Mouse (Mus musculus): ENCODE results near the gene Card10. TPM values are rescaled to one million over a fixed set of nuclear protein-coding genes. Genes with fewer than 3 reads are reported as not detected.
A peak's percentile ranks its signal among the peaks of the same experiment; 100 is the strongest.
"Not testable (repeated sequence)": the region's sequence is repeated elsewhere in the genome, so short reads cannot be mapped to it uniquely, and the experiment has no call there.

The Card10 gene
- polyA plus RNA-seq (2014; fragmentation: Nextera tagmentation; extraction: Ambion mirVana), result 6.1 and 10.2 TPM in 2 replicates

DNA sequence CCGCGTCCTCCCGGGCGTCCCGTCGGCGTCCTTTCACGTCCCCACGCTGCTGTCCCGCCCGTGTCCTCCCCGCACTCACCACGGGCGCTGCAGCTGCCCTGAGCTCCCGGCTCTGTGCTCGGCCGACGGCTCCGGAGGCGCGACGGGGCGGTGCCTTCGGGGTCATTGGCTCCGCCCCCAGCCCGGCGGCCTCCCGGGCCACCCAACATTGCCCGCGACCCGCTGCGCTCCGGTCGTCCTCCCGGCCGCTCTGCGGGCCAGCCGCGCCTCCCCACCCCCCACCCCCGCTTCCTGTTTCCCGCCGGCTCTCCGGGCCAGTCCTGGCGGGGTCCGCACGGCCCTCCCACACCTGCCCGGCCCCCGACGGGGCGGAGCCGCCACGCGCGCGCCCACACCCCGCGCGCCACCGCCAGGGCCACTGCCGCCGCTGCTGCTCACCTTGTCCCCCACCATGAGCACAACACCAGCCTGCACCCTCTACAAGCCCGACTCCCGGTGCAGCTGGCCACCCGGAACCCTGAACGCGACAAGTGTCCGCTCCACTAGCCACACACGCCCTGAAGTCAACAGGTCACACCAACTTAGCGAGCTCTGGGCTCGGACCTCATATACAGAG is at the start of gene Card10:
Gene Card10, minus strand, starts transcription at position 267 of the 616 bp plus-strand sequence.
- 1% methylated on average over 46 of the region's 70 CpGs for WGBS
- Histone ChIP-seq H3K27ac (ENCODE audit: low read depth, low read length) (peak within 1 kb of the TSS; percentile 82), H3K27me3 (ENCODE audit: control insufficient read depth, insufficient read depth, low read length) (peaks cover 38% of the 10 kb centered on the region), H3K4me3 (ENCODE audit: low read length) (peak within 1 kb of the TSS; percentile 59), H3K36me3 (ENCODE audit: control insufficient read depth, insufficient read depth, low read length) (no peaks in the 10 kb centered on the region), H3K4me1 (ENCODE audit: control insufficient read depth, insufficient read depth, low read length) (peaks cover 54% of the 10 kb centered on the region), H3K9me3 (ENCODE audit: control insufficient read depth, low read length) (no peaks in the 10 kb centered on the region), H3K9ac (ENCODE audit: low read depth, low read length) (peak within 1 kb of the TSS; percentile 67), H3K4me2 (replicated peaks; ENCODE audit: low read depth, low read length) (peak within 1 kb of the TSS; percentile 78)
- ATAC-seq (ENCODE audit: low FRiP score, low TSS enrichment), result peak; percentile 52

DNA sequence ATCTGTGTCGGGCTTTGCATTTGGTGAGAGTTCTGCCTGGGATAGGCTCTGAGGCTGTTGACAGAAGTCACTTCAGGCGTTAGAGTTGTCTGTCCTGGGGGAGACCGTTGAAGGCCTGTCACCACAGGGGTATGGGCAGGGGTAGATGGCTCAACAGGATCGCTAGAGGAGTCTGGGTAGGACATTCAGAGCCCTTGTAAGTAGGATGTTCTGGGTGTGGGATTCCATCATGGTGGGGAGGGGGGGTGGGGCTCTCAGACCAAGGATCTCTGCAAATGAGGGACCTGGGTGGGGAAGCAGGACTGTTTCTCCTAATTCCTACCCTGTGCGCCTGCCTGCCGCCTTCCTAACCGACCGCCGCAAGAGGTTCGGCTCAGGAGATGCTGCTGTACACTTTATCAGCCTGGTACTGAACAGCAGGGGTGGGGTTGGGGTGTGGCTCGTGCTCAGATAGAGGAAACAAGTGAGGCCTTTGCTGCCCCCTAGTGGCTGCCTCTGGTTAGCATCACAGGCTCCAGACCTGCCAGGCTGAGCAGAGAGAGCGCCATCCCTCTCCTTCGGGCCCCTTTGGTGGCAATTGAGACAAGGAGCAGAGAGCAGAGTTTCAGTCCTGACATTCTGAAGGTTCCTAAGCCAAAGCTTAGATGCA is 48.8 kb upstream of the Card10 start:
- no peak overlapping the region for H3K4me3 ChIP-seq (ENCODE audit: low read length)
- H3K9me3 ChIP-seq (ENCODE audit: control insufficient read depth, low read length), result no peaks in the 10 kb centered on the region
- H3K27me3 ChIP-seq (ENCODE audit: control insufficient read depth, insufficient read depth, low read length), result no peaks in the 10 kb centered on the region
- H3K36me3 ChIP-seq (ENCODE audit: control insufficient read depth, insufficient read depth, low read length), result peaks cover 18% of the 10 kb centered on the region; the same call in 1 of the 2 replicates
- H3K9ac ChIP-seq (ENCODE audit: low read depth, low read length), result no peak overlapping the region
- 16% methylated on average over 13 of the region's 13 CpGs for WGBS
- peak; percentile 80 for ATAC-seq (ENCODE audit: low FRiP score, low TSS enrichment)
- 0 out of 2 replicates have a peak overlapping the region, but pooled peaks have one; percentile 12 for H3K4me2 ChIP-seq (replicated peaks; ENCODE audit: low read depth, low read length)
- no peak overlapping the region for H3K27ac ChIP-seq (ENCODE audit: low read depth, low read length)
- peaks cover 12% of the 10 kb centered on the region; the same call in 1 of the 2 replicates for H3K4me1 ChIP-seq (ENCODE audit: control insufficient read depth, insufficient read depth, low read length)

DNA sequence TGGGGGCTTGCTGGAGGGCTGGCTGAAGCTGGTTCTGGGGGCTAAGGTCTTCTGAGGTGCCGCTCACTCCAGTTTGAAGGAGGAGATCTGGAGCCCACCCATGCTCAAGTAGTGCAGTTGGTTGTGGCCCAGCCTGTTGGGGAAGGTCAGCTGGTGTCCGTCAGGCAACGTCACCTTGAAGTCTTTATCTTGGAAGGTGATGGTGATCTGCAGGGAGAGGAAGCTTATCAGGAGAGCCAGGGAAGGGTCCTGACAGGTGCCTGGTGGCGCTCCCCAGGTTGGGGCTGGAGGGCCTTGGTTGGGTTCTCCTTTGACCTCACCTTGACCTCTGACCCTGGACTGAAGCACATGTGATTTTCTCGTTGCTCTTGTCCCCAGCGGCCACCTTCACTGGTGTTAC is 48.1 kb upstream of the Card10 start:
- Histone ChIP-seq H3K4me1 (ENCODE audit: control insufficient read depth, insufficient read depth, low read length) (peaks cover 16% of the 10 kb centered on the region; the same call in 1 of the 2 replicates), H3K9me3 (ENCODE audit: control insufficient read depth, low read length) (no peaks in the 10 kb centered on the region), H3K27me3 (ENCODE audit: control insufficient read depth, insufficient read depth, low read length) (no peaks in the 10 kb centered on the region), H3K9ac (ENCODE audit: low read depth, low read length) (no peak overlapping the region), H3K4me2 (replicated peaks; ENCODE audit: low read depth, low read length) (no peak overlapping the region), H3K36me3 (ENCODE audit: control insufficient read depth, insufficient read depth, low read length) (peaks cover 18% of the 10 kb centered on the region; the same call in 1 of the 2 replicates), H3K4me3 (ENCODE audit: low read length) (no peak overlapping the region), H3K27ac (ENCODE audit: low read depth, low read length) (peak overlapping the region; percentile 52; the same call in 1 of the 2 replicates)
- ATAC-seq (ENCODE audit: low FRiP score, low TSS enrichment), result no peak
- WGBS, result 69% methylated on average over 6 of the region's 6 CpGs

DNA sequence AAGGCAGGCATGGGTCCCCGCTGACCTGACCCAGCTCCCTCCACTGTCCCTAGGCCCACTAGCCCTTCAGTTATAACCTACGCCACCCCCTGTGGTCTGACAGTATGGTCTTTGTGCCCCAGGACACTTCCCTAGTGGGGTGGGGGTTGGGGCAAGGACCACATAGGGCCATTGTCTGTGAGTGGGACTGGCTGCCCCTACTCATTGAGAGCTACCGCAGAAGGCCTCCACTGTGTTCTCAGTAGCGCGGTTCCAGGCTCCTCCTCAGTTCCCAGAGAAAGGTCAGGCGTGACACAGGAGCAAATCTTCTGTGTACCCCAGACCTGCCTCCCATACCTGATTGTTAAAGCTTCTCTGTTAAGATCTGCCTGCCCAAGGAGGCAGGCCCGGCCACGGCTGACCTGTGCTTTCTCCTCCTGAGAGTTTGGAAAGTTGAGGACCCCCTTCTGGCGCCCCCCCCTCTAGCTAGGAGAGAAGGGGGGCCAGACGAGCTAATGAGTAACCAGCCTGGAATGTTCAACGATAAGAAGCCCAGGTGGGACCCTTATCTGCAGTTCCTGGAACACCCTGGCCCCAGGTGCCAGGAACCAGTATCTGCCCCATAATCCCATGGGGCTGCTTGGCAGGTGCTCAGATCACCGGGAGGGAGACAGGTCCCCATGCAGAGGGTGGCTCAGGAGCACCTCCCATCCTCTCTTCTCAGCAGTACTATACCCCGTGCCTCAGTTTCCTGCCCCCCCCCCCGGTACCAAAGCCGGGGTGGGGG is 47.4 kb upstream of the Card10 start:
- H3K36me3 ChIP-seq (ENCODE audit: control insufficient read depth, insufficient read depth, low read length), result peaks cover 18% of the 10 kb centered on the region; the same call in 1 of the 2 replicates
- H3K9me3 ChIP-seq (ENCODE audit: control insufficient read depth, low read length), result no peaks in the 10 kb centered on the region
- H3K27me3 ChIP-seq (ENCODE audit: control insufficient read depth, insufficient read depth, low read length), result no peaks in the 10 kb centered on the region
- 68% methylated on average over 15 of the region's 15 CpGs for WGBS
- H3K9ac ChIP-seq (ENCODE audit: low read depth, low read length), result no peak overlapping the region
- H3K4me1 ChIP-seq (ENCODE audit: control insufficient read depth, insufficient read depth, low read length), result peaks cover 22% of the 10 kb centered on the region
- peak overlapping the region; percentile 52; the same call in 1 of the 2 replicates for H3K27ac ChIP-seq (ENCODE audit: low read depth, low read length)
- no peak overlapping the region for H3K4me3 ChIP-seq (ENCODE audit: low read length)
- no peak overlapping the region for H3K4me2 ChIP-seq (replicated peaks; ENCODE audit: low read depth, low read length)
- ATAC-seq (ENCODE audit: low FRiP score, low TSS enrichment), result no peak; the same call in 1 of the 2 replicates

DNA sequence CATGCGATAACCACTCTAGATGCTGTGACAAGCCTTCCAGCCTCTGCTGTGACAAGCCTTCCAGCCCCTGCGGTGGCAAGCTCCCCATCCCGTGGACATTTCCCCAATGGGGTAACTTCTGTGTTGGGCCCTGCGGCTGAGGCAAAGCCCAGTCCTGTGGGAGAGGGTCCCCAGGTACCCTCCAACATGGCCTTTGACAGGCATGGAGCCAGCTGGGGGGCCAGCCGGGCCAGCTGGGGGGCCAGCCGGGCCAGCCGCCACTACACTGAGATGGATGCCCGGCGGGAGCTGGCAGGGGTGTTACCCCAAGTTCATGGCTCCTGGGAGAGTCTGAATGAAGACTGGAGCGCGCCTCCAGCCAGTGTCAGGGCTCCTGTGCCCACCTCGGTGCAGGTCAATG is 46.6 kb upstream of the Card10 start:
- Histone ChIP-seq H3K36me3 (ENCODE audit: control insufficient read depth, insufficient read depth, low read length) (peaks cover 18% of the 10 kb centered on the region; the same call in 1 of the 2 replicates), H3K27me3 (ENCODE audit: control insufficient read depth, insufficient read depth, low read length) (no peaks in the 10 kb centered on the region), H3K4me2 (replicated peaks; ENCODE audit: low read depth, low read length) (no peak overlapping the region), H3K4me3 (ENCODE audit: low read length) (no peak overlapping the region), H3K27ac (ENCODE audit: low read depth, low read length) (peak overlapping the region; percentile 38; the same call in 1 of the 2 replicates), H3K9ac (ENCODE audit: low read depth, low read length) (no peak overlapping the region), H3K4me1 (ENCODE audit: control insufficient read depth, insufficient read depth, low read length) (peaks cover 29% of the 10 kb centered on the region), H3K9me3 (ENCODE audit: control insufficient read depth, low read length) (no peaks in the 10 kb centered on the region)
- ATAC-seq (ENCODE audit: low FRiP score, low TSS enrichment), result no peak
- WGBS, result 89% methylated on average over 12 of the region's 12 CpGs

DNA sequence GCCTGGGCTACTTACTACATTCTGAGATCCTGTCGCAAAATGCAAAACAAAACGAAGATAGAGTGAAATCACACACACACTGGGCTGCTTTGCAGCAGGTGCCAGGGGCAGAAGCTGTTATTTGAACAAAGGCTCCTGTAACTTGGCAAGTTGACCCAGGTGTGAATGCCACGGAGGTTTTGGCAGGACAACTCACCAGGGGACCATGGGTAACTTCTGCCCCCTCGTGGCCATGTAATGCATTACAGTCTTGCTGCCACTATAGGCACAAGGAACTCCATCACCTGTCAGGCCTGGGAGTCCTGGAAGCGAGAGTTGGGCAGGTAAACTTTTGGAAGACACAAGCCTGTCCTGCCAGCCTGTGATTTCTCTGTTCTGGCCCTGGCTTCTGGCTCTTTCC is 45.6 kb upstream of the Card10 start:
- Histone ChIP-seq H3K36me3 (ENCODE audit: control insufficient read depth, insufficient read depth, low read length) (peaks cover 18% of the 10 kb centered on the region; the same call in 1 of the 2 replicates), H3K4me3 (ENCODE audit: low read length) (no peak overlapping the region), H3K4me2 (replicated peaks; ENCODE audit: low read depth, low read length) (no peak overlapping the region), H3K4me1 (ENCODE audit: control insufficient read depth, insufficient read depth, low read length) (peaks cover 38% of the 10 kb centered on the region), H3K9ac (ENCODE audit: low read depth, low read length) (no peak overlapping the region), H3K9me3 (ENCODE audit: control insufficient read depth, low read length) (no peaks in the 10 kb centered on the region), H3K27me3 (ENCODE audit: control insufficient read depth, insufficient read depth, low read length) (peaks cover 6% of the 10 kb centered on the region; the same call in 1 of the 2 replicates), H3K27ac (ENCODE audit: low read depth, low read length) (no peak overlapping the region)
- no peak for ATAC-seq (ENCODE audit: low FRiP score, low TSS enrichment)
- 26% methylated on average over 5 of the region's 5 CpGs for WGBS

DNA sequence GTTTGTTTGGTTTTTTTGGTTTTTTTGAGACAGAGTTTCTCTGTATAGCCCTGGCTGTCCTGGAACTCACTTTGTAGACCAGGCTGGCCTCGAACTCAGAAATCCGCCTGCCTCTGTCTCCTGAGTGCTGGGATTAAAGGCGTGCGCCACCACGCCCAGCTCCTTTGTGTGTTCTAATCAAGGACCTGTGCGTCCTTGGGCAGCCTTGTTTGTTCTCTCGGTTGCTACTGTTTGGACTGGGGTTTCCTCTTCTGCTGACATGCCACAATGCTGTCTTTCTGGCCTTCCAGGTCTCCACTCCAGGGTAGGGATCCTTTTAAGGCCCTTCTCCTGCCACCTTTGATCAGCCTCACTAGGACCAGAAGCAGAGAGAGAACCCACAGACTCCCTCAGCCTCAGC is 44.0 kb upstream of the Card10 start:
- Histone ChIP-seq H3K36me3 (ENCODE audit: control insufficient read depth, insufficient read depth, low read length) (peaks cover 18% of the 10 kb centered on the region; the same call in 1 of the 2 replicates), H3K4me1 (ENCODE audit: control insufficient read depth, insufficient read depth, low read length) (peaks cover 41% of the 10 kb centered on the region)
- not testable (repeated sequence) for H3K4me3 ChIP-seq (ENCODE audit: low read length); H3K27me3 ChIP-seq (ENCODE audit: control insufficient read depth, insufficient read depth, low read length); ATAC-seq (ENCODE audit: low FRiP score, low TSS enrichment); H3K4me2 ChIP-seq (replicated peaks; ENCODE audit: low read depth, low read length); H3K9ac ChIP-seq (ENCODE audit: low read depth, low read length); H3K27ac ChIP-seq (ENCODE audit: low read depth, low read length); H3K9me3 ChIP-seq (ENCODE audit: control insufficient read depth, low read length)
- WGBS, result 92% methylated on average over 7 of the region's 7 CpGs

DNA sequence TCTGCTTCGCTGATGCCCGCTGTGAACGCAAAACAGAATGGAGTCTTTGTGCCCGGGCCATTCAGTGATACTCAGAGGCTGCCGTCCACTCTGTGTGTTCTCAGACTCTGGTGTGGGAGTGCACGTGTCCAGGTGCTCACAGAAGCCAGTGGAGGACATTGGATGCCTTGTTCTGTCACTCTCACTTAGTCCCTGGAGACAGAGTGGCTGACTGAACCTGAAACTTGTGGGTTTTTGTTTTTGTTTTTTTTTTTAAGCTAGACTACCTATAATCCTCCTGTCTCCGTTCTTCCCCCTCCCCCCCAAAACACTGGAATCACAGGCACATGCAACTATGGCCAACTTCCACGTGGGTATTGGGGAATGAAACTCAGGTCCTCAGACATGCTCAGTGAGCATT is 43.5 kb upstream of the Card10 start:
- Histone ChIP-seq H3K27me3 (ENCODE audit: control insufficient read depth, insufficient read depth, low read length) (peaks cover 8% of the 10 kb centered on the region; the same call in 1 of the 2 replicates), H3K4me3 (ENCODE audit: low read length) (no peak overlapping the region), H3K4me2 (replicated peaks; ENCODE audit: low read depth, low read length) (no peak overlapping the region), H3K4me1 (ENCODE audit: control insufficient read depth, insufficient read depth, low read length) (peaks cover 42% of the 10 kb centered on the region), H3K27ac (ENCODE audit: low read depth, low read length) (no peak overlapping the region), H3K9ac (ENCODE audit: low read depth, low read length) (no peak overlapping the region), H3K9me3 (ENCODE audit: control insufficient read depth, low read length) (no peaks in the 10 kb centered on the region), H3K36me3 (ENCODE audit: control insufficient read depth, insufficient read depth, low read length) (peaks cover 18% of the 10 kb centered on the region; the same call in 1 of the 2 replicates)
- WGBS, result 65% methylated on average over 8 of the region's 8 CpGs
- no peak for ATAC-seq (ENCODE audit: low FRiP score, low TSS enrichment)

All from kidney, embryonic 14.5 days (tissue).